Mouse (Mus musculus) right cerebral cortex, adult 18-20 months (tissue): ENCODE results near the gene Il21r.

Source experiments
- DNase-seq: peaks from one replicate; pipeline ENCODE4 v3.0.0; 2022; ENCODE audit warnings: mixed read lengths

Il21r gene

DNA sequence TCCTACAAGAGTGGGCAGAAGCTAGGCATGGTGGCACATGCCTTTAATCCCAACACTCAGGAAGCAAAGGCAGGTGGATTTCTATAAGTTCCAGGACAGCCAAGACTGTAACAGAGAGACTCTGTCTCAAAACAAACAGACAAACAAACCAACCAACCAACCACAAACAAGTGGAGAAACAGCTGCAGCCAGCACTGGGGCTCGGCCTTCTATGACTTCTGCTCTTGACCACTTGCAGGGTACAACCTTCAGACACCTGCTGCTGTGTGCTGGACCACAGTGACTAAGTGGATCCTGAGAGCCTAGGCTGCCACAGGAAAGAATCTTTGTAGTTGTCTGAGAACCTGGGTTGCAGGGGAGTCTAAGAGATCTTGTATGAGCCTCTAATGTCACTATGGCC lies 45.8 kb downstream of the Il21r start:
- DNase-seq = no peak

DNA sequence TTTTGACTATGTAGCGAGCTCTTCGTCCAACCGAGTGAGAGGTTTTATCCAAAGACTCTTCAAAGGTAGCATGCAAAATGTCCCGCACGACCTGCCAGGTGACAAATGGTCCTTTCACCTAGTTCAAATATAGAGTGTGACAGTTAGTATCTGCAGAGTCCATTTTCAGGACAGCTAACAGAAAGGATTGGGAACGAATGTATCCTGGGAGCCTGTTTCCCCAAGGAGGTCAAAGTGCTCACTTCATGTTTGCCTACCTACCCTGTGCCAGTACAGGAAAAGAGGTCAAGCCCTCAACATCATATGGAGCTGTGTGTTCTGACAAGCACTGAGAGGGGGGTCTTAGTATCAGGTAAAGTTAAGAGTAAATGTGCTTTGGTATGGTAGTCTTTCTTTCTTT lies 54.3 kb downstream of the Il21r start:
- DNase-seq = no peak

DNA sequence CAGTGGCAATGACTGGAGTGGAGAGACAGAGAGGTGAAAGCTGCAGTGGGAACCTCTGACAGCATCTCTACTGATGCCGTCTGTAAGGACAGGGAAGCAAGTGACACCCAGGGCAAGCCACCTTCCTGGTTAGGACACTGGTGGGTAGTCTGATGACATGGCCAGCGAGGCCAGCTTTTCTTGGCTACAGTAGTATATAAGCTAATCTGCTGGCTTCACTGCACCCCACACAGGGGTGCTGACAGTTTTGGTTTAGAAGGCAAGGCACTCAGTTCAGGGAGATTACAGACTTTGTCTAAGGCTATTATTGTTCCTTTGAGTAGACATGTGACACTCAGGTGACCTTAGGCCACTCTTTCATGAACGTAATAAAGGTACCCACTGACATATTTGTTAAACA lies 60.4 kb downstream of the Il21r start:
- DNase-seq = no peak

DNA sequence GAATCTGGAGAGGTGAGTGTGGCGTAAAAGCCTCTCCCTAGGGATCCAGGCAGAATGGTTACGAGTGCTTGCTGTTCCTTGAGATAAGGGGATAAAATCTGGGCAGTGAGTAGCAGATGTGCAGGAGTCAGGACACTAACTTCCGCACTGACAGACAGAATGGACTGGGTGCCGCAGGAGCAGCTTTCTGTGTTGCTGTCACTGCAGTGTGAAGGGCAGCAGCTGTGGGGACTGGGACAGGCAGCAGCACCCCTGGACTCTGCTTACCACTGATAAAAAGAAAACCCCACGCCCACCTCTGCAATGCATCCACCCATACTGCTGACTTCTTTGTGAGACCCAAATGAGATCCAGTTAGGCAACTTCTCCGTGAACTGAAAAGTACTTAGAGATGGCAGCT lies 67.6 kb downstream of the Il21r start:
- no peak for DNase-seq

DNA sequence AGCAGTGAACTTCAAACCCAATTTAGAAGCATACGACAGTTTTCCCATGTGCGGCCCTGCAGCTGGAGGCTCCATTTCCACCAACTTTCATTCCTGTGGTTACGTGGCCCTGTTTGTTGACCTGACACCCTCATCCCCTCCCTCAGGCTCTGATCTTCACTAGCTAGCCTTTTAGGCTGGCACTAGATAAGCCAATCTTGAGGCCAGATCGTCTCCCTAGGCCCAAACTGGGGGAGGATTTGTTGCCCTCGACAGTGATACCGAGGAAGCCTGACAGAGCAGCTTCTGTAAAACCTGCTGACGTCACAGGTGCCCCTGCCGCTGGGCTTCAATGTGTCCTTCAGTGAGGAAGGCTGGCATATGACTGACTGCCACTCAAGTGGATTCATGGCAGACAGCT lies 68.2 kb downstream of the Il21r start:
- DNase-seq = no peak

DNA sequence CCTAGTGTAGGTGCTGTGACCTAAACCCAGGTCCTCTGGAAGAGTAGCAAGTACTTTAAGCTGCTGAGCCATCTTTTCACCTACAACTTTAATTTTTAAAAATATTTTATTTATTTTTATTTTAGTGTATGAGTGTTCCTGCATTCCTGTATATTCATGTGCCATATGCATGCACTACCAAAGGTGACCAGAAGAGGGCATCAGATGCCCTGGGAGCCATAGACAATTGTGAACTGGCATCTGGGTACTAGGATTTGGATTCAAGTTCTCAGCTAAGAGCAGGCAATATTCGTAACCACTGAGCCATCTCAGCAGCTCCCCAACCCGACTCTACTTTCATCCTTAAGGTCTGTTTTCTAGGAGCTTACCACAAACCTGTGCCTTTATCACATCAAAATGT lies 71.7 kb downstream of the Il21r start:
- no peak for DNase-seq

DNA sequence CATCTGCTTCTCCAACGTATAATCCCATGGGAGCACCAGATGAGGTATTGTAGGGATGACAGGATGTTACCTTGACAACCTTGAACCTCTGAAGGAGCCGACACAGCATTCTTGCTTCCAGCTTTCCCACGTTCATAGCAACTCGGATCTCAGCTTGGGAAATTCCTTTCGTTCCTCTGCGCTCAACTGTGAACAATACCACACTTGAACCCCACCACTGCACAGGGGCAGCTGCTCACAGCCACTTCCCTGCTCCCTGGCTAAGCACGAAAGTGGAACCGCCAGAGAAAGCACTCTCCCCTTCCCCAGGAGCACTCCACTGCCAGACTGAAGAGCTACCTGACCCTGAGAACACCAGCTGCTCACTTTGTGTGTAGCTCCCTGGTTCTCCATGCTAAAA lies 75.5 kb downstream of the Il21r start:
- no peak for DNase-seq

DNA sequence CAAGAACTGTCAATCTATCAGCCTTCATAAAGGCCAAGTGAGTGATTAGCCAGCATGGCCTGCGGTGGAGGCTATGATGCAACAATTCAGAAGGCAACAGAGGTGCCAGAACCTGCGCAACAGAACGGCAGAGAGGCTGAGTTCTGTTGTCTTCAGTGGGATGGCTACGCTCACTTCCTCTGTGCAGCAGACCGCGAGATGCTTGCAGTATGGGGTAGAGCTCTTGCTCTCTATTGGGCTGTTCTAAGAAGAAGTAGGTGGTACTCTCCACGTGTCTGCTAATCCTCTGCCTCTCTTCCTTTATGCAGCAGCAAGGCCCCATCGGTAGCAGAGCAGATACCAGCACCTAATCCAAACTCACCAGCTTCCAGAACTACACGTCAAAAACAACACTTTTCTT lies 76.7 kb downstream of the Il21r start:
- no peak for DNase-seq
